Mouse (Mus musculus): Measurements from ENCODE around the gene Lrrc55.

GRCm38 (mm10) chr2:85137601-85138140 lies 59.3 kb downstream of the Lrrc55 start:
- TF ChIP-seq CTCF (conservative IDR thresholded peaks at IDR 0.05; ENCODE audit: low read length) (no peak), NANOG (IDR thresholded peaks at IDR 0.05; ENCODE audit: borderline replicate concordance, low read length) (no peak), POU5F1 (IDR thresholded peaks at IDR 0.05; ENCODE audit: borderline replicate concordance, low read length) (no peak)
